Mouse (Mus musculus) intestine, embryonic 16.5 days (tissue): Measurements from ENCODE around the gene Fam122c. TPM values are rescaled to one million over a fixed set of nuclear protein-coding genes. Genes with fewer than 3 reads are reported as not detected.

ENCODE experiments used
- ATAC-seq: fragments of 200-750 bp; cut with Nextera tagmentation; 2 replicates; pipeline ENCODE4 v1.8.0; 2017; ENCODE audit warnings: moderate TSS enrichment, moderate library complexity
- H3K27ac ChIP-seq: fragments of 300-500 bp; sonication (generic); 2 replicates; pipeline ENCODE4 v1.5.1; 2014; ENCODE audit warnings: mild to moderate bottlenecking, low read length
- H3K27me3 ChIP-seq: fragments of 300-500 bp; sonication (generic); replicated peaks from 2 replicates; pipeline ENCODE4 v1.6.1; 2014; ENCODE audit warnings: low read length, control low read depth, mixed read lengths; ENCODE audit not compliant: control insufficient read depth, insufficient read depth
- H3K36me3 ChIP-seq: fragments of 300-500 bp; sonication (generic); 2 replicates; pipeline ENCODE4 v1.6.1; 2014; ENCODE audit warnings: low read length, control low read depth; ENCODE audit not compliant: control insufficient read depth, insufficient read depth
- H3K4me1 ChIP-seq: fragments of 300-500 bp; sonication (generic); 2 replicates; pipeline ENCODE4 v1.6.1; 2014; ENCODE audit warnings: low read length, control low read depth, mixed read lengths; ENCODE audit not compliant: control insufficient read depth, insufficient read depth
- H3K4me2 ChIP-seq: fragments of 300-500 bp; sonication (generic); 2 replicates; pipeline ENCODE4 v1.6.1; 2014; ENCODE audit warnings: low read depth, low read length, control low read depth
- H3K4me3 ChIP-seq: fragments of 300-500 bp; sonication (generic); 2 replicates; pipeline ENCODE4 v1.5.1; 2014; ENCODE audit warnings: mild to moderate bottlenecking, low read length
- H3K9ac ChIP-seq: fragments of 300-500 bp; sonication (generic); 2 replicates; pipeline ENCODE4 v1.6.1; 2014; ENCODE audit warnings: low read depth, low read length
- H3K9me3 ChIP-seq: fragments of 300-500 bp; sonication (generic); 2 replicates; pipeline ENCODE4 v1.6.1; 2016; ENCODE audit warnings: low read length, control low read depth; ENCODE audit not compliant: control insufficient read depth
- WGBS: fragments of 180-500 bp; shearing (Covaris S2); extraction: QIAGEN DNeasy Blood & Tissue Kit; methylation state at CpG from one replicate; pipeline ENCODE4 v1.1.7; 2014; 5-methylcytosine and 5-hydroxymethylcytosine counted together
- polyA plus RNA-seq: library from polyadenylated mRNA; unstranded; fragments of >200 nt; fragmentation: Nextera tagmentation; extraction: Ambion mirVana; gene quantifications from 2 replicates; pipeline ENCODE4 v1.2.1, GENCODE M21; 2015

The Fam122c gene
- polyA plus RNA-seq: not detected in 2 replicates

- H3K27ac ChIP-seq: no peak within 1 kb of the TSS
- no peaks in the 10 kb centered on the region for H3K27me3 ChIP-seq
- 42% methylated on average over 1 of the region's 1 CpGs for WGBS
- 0 out of 2 replicates have a peak, but pooled peaks cover 2% of the 10 kb centered on the region for H3K4me1 ChIP-seq
- H3K4me2 ChIP-seq: no peak within 1 kb of the TSS
- H3K4me3 ChIP-seq: no peak within 1 kb of the TSS
- no peak for ATAC-seq
- H3K9ac ChIP-seq: no peak within 1 kb of the TSS
- no peaks in the 10 kb centered on the region for H3K9me3 ChIP-seq
- H3K36me3 ChIP-seq: no peaks in the 10 kb centered on the region
Measured at GRCm38 (mm10) chrX:53273124-53273523, at the start of gene Fam122c. Fam122c (plus strand) TSS chrX:53273424.

- 61% methylated on average over 6 of the region's 6 CpGs for WGBS
- Histone ChIP-seq H3K9me3 (no peaks in the 10 kb centered on the region), H3K36me3 (no peaks in the 10 kb centered on the region), H3K27me3 (no peaks in the 10 kb centered on the region), H3K27ac (no peak overlapping the region), H3K4me1 (no peaks in the 10 kb centered on the region), H3K4me2 (no peak overlapping the region), H3K9ac (no peak overlapping the region), H3K4me3 (no peak overlapping the region)
- no peak for ATAC-seq
Measured at GRCm38 (mm10) chrX:53224353-53224944, 48.8 kb upstream of the Fam122c start.

GRCm38 (mm10) chrX:53231965-53232364, 41.3 kb upstream of the Fam122c start:
- peak overlapping the region; percentile 23; the same call in 1 of the 2 replicates for H3K27ac ChIP-seq
- H3K4me3 ChIP-seq: peak overlapping the region; percentile 33
- WGBS: 35% methylated on average over 13 of the region's 13 CpGs
- peak overlapping the region; percentile 62 for H3K9ac ChIP-seq
- no peak for ATAC-seq
- H3K4me1 ChIP-seq: no peaks in the 10 kb centered on the region
- H3K9me3 ChIP-seq: no peaks in the 10 kb centered on the region
- H3K27me3 ChIP-seq: no peaks in the 10 kb centered on the region
- H3K4me2 ChIP-seq: peak overlapping the region; percentile 55
- no peaks in the 10 kb centered on the region for H3K36me3 ChIP-seq

GRCm38 (mm10) chrX:53233689-53234088, 39.5 kb upstream of the Fam122c start:
- Histone ChIP-seq H3K9me3 (no peaks in the 10 kb centered on the region), H3K36me3 (no peaks in the 10 kb centered on the region), H3K4me2 (no peak overlapping the region), H3K27ac (no peak overlapping the region), H3K4me1 (no peaks in the 10 kb centered on the region), H3K4me3 (no peak overlapping the region), H3K27me3 (no peaks in the 10 kb centered on the region), H3K9ac (no peak overlapping the region)
- ATAC-seq: no peak
- WGBS: 47% methylated on average over 4 of the region's 4 CpGs

DNA sequence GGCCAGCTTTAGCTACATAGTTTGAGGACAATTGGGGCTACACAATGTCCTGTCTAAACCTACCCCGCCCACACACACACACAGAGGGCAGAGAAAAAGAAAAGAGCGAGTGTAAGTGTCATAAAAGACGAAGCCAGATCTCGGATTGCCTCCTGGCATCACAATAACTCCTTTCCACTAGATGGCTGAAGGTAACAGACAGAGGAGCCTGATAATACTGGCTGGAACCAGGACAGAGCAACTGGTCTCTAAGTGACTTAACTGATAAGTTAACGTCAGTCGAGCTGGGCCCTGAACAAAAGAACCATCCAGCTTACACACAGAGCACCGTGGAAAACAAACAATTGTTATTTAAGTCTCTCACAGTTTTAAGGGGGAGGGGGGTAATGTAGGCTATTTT, 36.8 kb upstream of the Fam122c start:
- Histone ChIP-seq H3K27me3 (no peaks in the 10 kb centered on the region), H3K36me3 (no peaks in the 10 kb centered on the region), H3K27ac (no peak overlapping the region), H3K9ac (no peak overlapping the region), H3K4me1 (no peaks in the 10 kb centered on the region), H3K9me3 (no peaks in the 10 kb centered on the region), H3K4me2 (no peak overlapping the region), H3K4me3 (no peak overlapping the region)
- WGBS: 56% methylated on average over 7 of the region's 7 CpGs
- ATAC-seq: no peak

GRCm38 (mm10) chrX:53237971-53238370, 35.3 kb upstream of the Fam122c start:
- H3K9ac ChIP-seq: no peak overlapping the region
- no peak overlapping the region for H3K4me2 ChIP-seq
- H3K27me3 ChIP-seq: no peaks in the 10 kb centered on the region
- no peaks in the 10 kb centered on the region for H3K4me1 ChIP-seq
- WGBS: 25% methylated on average over 2 of the region's 2 CpGs
- ATAC-seq: no peak
- no peak overlapping the region for H3K27ac ChIP-seq
- H3K9me3 ChIP-seq: no peaks in the 10 kb centered on the region
- no peaks in the 10 kb centered on the region for H3K36me3 ChIP-seq
- H3K4me3 ChIP-seq: no peak overlapping the region

- ATAC-seq: no peak
- Histone ChIP-seq H3K9me3 (no peaks in the 10 kb centered on the region), H3K9ac (no peak within 1 kb of the TSS), H3K4me1 (no peaks in the 10 kb centered on the region), H3K27ac (no peak within 1 kb of the TSS), H3K4me3 (no peak within 1 kb of the TSS), H3K4me2 (no peak within 1 kb of the TSS), H3K27me3 (no peaks in the 10 kb centered on the region), H3K36me3 (no peaks in the 10 kb centered on the region)
- whole genome bisulfite sequencing: 66% methylated on average over 4 of the region's 4 CpGs
Measured at GRCm38 (mm10) chrX:53240011-53240410, 33.2 kb upstream of the Fam122c start, which contains the start of gene Plac1. Plac1 (minus strand) TSS chrX:53240111.

DNA sequence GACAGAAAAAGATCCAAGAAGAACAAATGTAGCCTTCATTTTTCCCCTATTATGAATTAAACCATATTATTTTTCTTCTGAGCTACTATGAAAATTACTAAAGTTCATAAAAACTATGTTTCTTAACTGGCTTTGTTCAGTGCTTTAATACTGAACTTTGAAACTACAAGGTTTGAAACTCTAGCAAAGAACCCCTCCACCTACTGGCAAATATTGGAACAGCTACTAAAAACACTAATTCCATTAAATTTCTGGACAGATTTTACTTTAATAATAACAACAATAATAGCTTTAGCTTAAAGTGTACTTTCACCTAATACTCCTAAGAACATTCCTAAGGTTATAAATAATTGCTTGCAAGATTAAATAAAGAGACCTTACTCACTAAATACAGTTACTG, 18.0 kb upstream of the Fam122c start:
- H3K4me3 ChIP-seq: no peak overlapping the region
- no peaks in the 10 kb centered on the region for H3K4me1 ChIP-seq
- no peak overlapping the region for H3K27ac ChIP-seq
- H3K27me3 ChIP-seq: no peaks in the 10 kb centered on the region
- H3K36me3 ChIP-seq: no peaks in the 10 kb centered on the region
- H3K4me2 ChIP-seq: no peak overlapping the region
- H3K9ac ChIP-seq: no peak overlapping the region
- no peaks in the 10 kb centered on the region for H3K9me3 ChIP-seq
- ATAC-seq: no peak

- Histone ChIP-seq H3K27me3 (no peaks in the 10 kb centered on the region), H3K27ac (no peak overlapping the region), H3K36me3 (no peaks in the 10 kb centered on the region), H3K4me2 (no peak overlapping the region), H3K9ac (no peak overlapping the region), H3K9me3 (no peaks in the 10 kb centered on the region), H3K4me1 (0 out of 2 replicates have a peak, but pooled peaks cover 2% of the 10 kb centered on the region), H3K4me3 (no peak overlapping the region)
- no peak for ATAC-seq
- 53% methylated on average over 9 of the region's 9 CpGs for WGBS
Measured at GRCm38 (mm10) chrX:53266186-53266585, 7.0 kb upstream of the Fam122c start.

GRCm38 (mm10) chrX:53268856-53269255, 4.4 kb upstream of the Fam122c start:
- WGBS: 15% methylated on average over 10 of the region's 10 CpGs
- Histone ChIP-seq H3K27ac (no peak overlapping the region; the same call in 1 of the 2 replicates), H3K4me1 (0 out of 2 replicates have a peak, but pooled peaks cover 2% of the 10 kb centered on the region), H3K27me3 (no peaks in the 10 kb centered on the region), H3K4me3 (peak overlapping the region; percentile 64), H3K4me2 (peak overlapping the region; percentile 56), H3K36me3 (no peaks in the 10 kb centered on the region), H3K9me3 (no peaks in the 10 kb centered on the region), H3K9ac (peak overlapping the region; percentile 70)
- peak; percentile 93 for ATAC-seq
